Mouse (Mus musculus) gastrocnemius, postnatal 36 days (tissue): ENCODE results near the gene Tcte2. TPM values are rescaled to one million over a fixed set of nuclear protein-coding genes. Genes with fewer than 3 reads are reported as not detected.
"Not testable (repeated sequence)": the region's sequence is repeated elsewhere in the genome, so short reads cannot be mapped to it uniquely, and the experiment has no call there.

Source experiments
- DNase-seq, 2 experiments: peaks; one replicate each; pipeline ENCODE4 v3.0.0; 2022
- intact Hi-C: fragments of 180-260 bp; cut with DNase I; formaldehyde crosslinking; loops from one replicate; pipeline ENCODE4 v1.15.1; 2025
- long read RNA-seq, 2 experiments: library from polyadenylated mRNA; stranded (forward); transcript quantifications; one replicate each; pipeline ENCODE4 v2.0.0; 2021
- total RNA-seq, 2 experiments: library from RNA; stranded (reverse); gene quantifications; 2 replicates each; pipeline ENCODE4 v1.2.3; 2021

Tcte2 gene
- 1 to 10 TPM in 1 of 2 experiments, under 1 TPM in 1; 0.48 to 1.5 TPM for total RNA-seq
- long read RNA-seq, experiment 1, partial matches to known transcripts, result 1 of 1 reads
- long read RNA-seq, experiment 1, other reads (novel, unspliced or antisense), result 0 of 1 reads
- long read RNA-seq, experiment 2, partial matches to known transcripts, result 0 of 1 reads
- long read RNA-seq, experiment 2, other reads (novel, unspliced or antisense), result 1 of 1 reads

- intact Hi-C loops, result no loop called here
- peak; percentile 11 to 38 for DNase-seq
Observed at GRCm38 (mm10) chr17:13761179-13761913, at the start of gene Tcte2. Tcte2 (minus strand) TSS chr17:13761825.

DNA sequence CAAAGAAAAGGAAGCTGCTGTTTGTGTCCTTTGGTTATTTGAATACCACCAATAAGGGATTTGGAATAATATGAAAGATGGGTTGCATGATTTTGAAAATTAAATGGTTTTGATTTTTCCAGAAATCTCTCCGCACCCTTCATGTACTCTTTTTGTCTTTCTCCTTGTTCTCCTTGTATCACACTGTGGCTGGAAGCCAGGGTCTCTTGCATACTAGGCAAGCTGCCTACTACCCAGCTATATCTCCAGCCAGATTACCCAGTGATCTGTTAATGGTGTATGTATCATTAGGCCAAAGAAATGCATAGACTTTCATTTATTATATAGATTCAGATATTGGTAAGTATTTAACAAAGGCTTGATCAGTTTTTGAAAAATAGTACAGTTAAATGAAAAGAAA is 44.4 kb upstream of the Tcte2 start:
- intact Hi-C loops, result no loop called here
- no peak for DNase-seq

GRCm38 (mm10) chr17:13802836-13803408 is 41.3 kb upstream of the Tcte2 start:
- intact Hi-C loops, result no loop called here
- no peak for DNase-seq

DNA sequence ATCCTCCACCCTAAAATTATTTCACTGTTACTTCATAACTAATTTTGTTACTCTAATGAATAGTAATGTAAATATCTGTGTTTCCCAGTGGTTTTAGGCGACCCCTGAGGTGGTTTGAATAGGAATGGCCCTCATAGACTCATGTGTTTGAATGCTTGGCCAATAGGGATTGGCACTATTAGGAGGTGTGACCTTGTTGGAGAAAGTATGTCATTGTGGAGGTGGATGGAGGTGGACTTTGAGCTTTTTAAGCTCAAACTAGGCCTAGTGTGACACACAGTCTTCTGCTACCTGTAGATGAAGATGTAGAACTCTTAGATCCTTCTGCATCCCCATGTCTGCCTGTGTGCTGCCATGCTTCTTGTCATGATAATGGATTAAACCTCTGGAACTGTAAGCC is 36.1 kb upstream of the Tcte2 start:
- no peak for DNase-seq
- intact Hi-C loops, result no loop called here

DNA sequence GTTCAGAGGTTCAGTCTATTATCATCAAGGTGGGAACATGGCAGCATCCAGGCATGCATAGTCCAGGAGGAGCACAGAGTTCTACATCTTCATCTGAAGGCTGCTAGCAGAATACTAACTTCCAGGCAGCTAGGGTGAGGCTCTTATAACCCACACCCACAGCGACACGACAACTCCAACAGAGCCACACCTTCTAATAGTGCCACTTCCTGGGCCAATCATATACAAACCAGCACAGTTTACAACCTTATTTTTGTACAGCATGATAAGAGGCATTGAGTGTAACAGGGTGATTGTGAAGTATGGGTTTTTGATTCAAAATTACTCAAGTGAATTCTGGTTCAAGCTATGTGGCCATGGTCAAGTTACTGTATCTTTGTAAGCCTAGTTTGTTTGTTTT is 28.4 kb upstream of the Tcte2 start:
- DNase-seq, result not testable (repeated sequence)

GRCm38 (mm10) chr17:13783469-13783868 is 21.8 kb upstream of the Tcte2 start:
- no peak for DNase-seq
- intact Hi-C loops, result no loop called here

More for the DNA sequence above, 28.4 kb upstream of the Tcte2 start:
- intact Hi-C loops, result not testable (repeated sequence)

- no peak for DNase-seq
- intact Hi-C loops, result no loop called here
Observed at GRCm38 (mm10) chr17:13781948-13782347, 20.3 kb upstream of the Tcte2 start.

- DNase-seq, result no peak
- intact Hi-C loops, result no loop called here
Observed at GRCm38 (mm10) chr17:13778865-13779264, 17.2 kb upstream of the Tcte2 start.

- no peak for DNase-seq
- intact Hi-C loops, result no loop called here
Observed at GRCm38 (mm10) chr17:13777676-13778075, 16.1 kb upstream of the Tcte2 start.

GRCm38 (mm10) chr17:13769256-13769655 is 7.6 kb upstream of the Tcte2 start:
- intact Hi-C loops, result no loop called here
- no peak for DNase-seq

- intact Hi-C loops, result no loop called here
- DNase-seq, result no peak
Observed at GRCm38 (mm10) chr17:13768531-13768930, 6.9 kb upstream of the Tcte2 start.

DNA sequence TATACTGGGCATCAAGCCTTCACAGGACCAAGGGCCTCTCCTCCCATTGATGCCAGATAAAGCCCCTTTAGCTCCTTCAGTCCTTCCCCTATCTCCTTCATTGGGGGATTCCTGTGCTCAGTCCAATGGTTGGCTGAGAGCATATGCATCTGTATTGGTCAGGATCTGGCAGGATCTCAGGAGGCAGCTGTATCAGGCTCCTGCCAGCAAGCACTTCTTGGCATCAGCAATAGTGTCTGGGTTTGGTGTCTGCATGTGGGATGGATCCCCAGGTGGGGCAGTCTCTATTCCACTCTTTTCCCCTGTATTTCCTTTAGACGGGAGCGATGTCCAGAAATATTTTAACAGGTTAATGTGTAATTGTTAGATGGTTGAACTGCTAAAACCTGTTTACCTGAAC is 3.3 kb upstream of the Tcte2 start:
- intact Hi-C loops, DNase-seq: not testable (repeated sequence)

DNA sequence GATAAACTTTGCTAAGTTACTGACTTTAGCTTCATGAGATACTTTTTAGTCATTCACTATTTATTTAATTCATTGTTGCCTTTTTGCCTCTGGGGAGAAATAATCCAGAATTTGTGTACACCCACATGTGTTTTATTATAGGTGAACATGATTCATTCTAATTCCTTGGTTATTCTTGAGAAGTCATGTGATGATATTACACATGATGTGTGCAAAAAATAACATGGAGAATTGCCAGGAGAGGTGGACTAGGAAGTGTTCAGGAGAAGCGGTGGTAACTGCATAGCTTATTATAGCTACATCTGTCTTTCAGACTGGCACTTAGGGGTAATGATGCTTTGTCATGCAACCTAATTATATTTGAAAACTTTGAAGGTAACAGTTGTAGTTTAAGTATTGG is 2.2 kb upstream of the Tcte2 start:
- intact Hi-C loops, result no loop called here

GRCm38 (mm10) chr17:13760675-13761178 is 898 bp downstream of the Tcte2 start:
- intact Hi-C loops, result no loop called here
- no peak for DNase-seq

More for the DNA sequence above, 2.2 kb upstream of the Tcte2 start:
- no peak for DNase-seq

DNA sequence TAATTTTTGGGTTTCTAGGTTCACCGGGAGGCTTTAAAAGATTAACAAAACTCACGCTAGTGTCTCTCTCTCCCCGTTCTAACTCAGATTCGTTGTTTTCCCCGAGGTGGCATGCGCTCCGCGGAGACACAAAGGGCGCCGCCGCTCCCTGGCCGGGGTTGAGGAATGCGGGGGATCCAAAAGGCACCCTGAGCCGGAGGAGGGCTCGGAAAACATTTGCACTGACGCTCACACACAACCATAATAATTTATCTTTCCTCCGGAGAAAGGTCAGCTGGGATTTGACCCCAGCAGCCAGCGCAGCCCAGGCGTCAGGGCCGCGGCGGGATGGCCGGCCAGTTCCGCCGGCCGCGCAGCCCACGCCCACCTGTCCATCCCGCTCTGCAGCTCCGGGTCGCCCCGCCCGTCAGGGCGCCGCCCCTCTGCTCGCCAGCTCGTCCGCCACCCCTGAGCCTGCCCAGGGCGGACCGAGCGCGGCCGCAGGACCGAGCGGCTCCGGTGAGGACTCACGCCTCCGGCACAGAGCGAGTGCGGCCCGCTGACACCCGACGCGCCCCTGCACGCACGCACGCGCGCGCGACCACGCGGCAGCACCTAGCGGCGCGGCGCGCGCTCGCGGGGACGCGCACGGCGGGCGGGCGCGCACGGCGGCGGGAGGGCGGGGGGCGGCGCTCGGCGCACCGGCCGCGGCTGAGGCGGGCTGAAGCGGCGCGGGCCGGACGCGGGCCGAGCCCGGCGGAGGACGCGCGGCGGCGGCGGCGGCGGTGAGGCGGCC is 1.6 kb downstream of the Tcte2 start, which contains the start of gene Afdn:
TSS of gene Afdn (plus strand) at position 687 of the 775 bp plus-strand sequence.
- intact Hi-C loops, result loop anchor here (5.0 kb wide), 1 partner anchor 78 kb away; no protein-coding TSS in a partner anchor
- peak; percentile 69 to 72 for DNase-seq

- DNase-seq, result no peak
- intact Hi-C loops, result loop anchor here (5.0 kb wide), 1 partner anchor 77 kb away; no protein-coding TSS in a partner anchor
Observed at GRCm38 (mm10) chr17:13759156-13759852, 2.3 kb downstream of the Tcte2 start.

DNA sequence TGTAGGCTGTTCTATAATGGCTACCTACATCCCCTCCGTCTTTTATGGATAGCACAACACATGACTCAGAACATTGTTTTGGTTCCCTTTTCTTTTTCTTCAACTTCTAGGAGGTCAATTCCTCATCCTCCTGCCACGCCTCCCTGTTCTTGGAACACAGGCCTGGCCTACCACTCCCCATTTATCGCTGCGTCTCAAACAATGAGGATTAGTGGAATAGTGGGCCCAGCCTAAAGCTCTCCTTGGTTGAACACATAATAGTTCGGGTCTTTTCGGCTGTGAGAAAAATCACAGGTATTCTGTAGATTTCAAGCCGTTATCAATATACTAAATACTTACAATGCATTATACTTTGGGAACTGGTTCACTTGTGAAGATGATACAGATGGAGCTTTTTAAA is 3.0 kb downstream of the Tcte2 start:
- intact Hi-C loops, result loop anchor here (5.0 kb wide), 1 partner anchor 76 kb away; no protein-coding TSS in a partner anchor

GRCm38 (mm10) chr17:13754940-13755339 is 6.7 kb downstream of the Tcte2 start:
- intact Hi-C loops, result loop anchor here (5.0 kb wide), 1 partner anchor 73 kb away; no protein-coding TSS in a partner anchor
- no peak for DNase-seq

More for the DNA sequence above, 3.0 kb downstream of the Tcte2 start:
- no peak for DNase-seq

- intact Hi-C loops, result no loop called here
- no peak for DNase-seq
Observed at GRCm38 (mm10) chr17:13753918-13754317, 7.7 kb downstream of the Tcte2 start.

GRCm38 (mm10) chr17:13749027-13749426 is 12.6 kb downstream of the Tcte2 start:
- intact Hi-C loops, result no loop called here
- DNase-seq, result no peak
